Mouse (Mus musculus) v-Abl transformed pro-B cells (cell line): ENCODE results near the gene Naa40.

Experiments
- in situ Hi-C, 2 experiments: fragments of 400-800 bp; cut with MboI; formaldehyde crosslinking; loops; one replicate each; pipeline ENCODE4 v1.15.1; 2025; ENCODE audit not compliant: unreplicated experiment in 2 of 2

Gene Naa40

GRCm38 (mm10) chr19:7223488-7223887 lies 17.5 kb downstream of the Naa40 start:
- in situ Hi-C loops, result no loop called here

- in situ Hi-C loops, result no loop called here
Observed at GRCm38 (mm10) chr19:7222196-7222595, 18.8 kb downstream of the Naa40 start.

- in situ Hi-C loops, result no loop called here
Observed at GRCm38 (mm10) chr19:7218753-7219152, 22.2 kb downstream of the Naa40 start.

GRCm38 (mm10) chr19:7217926-7218267 lies 23.1 kb downstream of the Naa40 start:
- in situ Hi-C loops, result no loop called here

- in situ Hi-C loops, result no loop called here
Observed at GRCm38 (mm10) chr19:7217162-7217925, 23.6 kb downstream of the Naa40 start, which contains the start of gene Cox8a. Gene Cox8a (minus strand): TSS chr19:7217616.

GRCm38 (mm10) chr19:7214484-7214883 lies 26.5 kb downstream of the Naa40 start:
- in situ Hi-C loops, result no loop called here

GRCm38 (mm10) chr19:7213010-7213409 lies 28.0 kb downstream of the Naa40 start:
- in situ Hi-C loops, result no loop called here

- in situ Hi-C loops, result no loop called here
Observed at GRCm38 (mm10) chr19:7212216-7212615, 28.8 kb downstream of the Naa40 start.

- in situ Hi-C loops, result loop anchor here in 1 of 2 experiments (5.0 kb wide), 1 partner anchor 143 kb away; no protein-coding TSS in a partner anchor
Observed at GRCm38 (mm10) chr19:7209907-7210646, 30.9 kb downstream of the Naa40 start.

- in situ Hi-C loops, result loop anchor here in 1 of 2 experiments (5.0 kb wide), 1 partner anchor 139 kb away; no protein-coding TSS in a partner anchor
Observed at GRCm38 (mm10) chr19:7205753-7206736, 34.9 kb downstream of the Naa40 start, which contains the start of gene Otub1. Gene Otub1 (minus strand): TSS chr19:7206316.

- in situ Hi-C loops, result loop anchor here in 1 of 2 experiments (5.0 kb wide), 1 partner anchor 138 kb away; no protein-coding TSS in a partner anchor
Observed at GRCm38 (mm10) chr19:7205326-7205725, 35.7 kb downstream of the Naa40 start.

- in situ Hi-C loops, result loop anchor here (5.0 kb wide), 2 partner anchors 133 to 138 kb away; no protein-coding TSS in a partner anchor
Observed at GRCm38 (mm10) chr19:7204898-7205297, 36.1 kb downstream of the Naa40 start.

GRCm38 (mm10) chr19:7200427-7200826 lies 40.6 kb downstream of the Naa40 start:
- in situ Hi-C loops, result loop anchor here in 1 of 2 experiments (5.0 kb wide), 1 partner anchor 128 kb away; no protein-coding TSS in a partner anchor

- in situ Hi-C loops, result no loop called here
Observed at GRCm38 (mm10) chr19:7199089-7199488, 41.9 kb downstream of the Naa40 start.

GRCm38 (mm10) chr19:7197445-7197844 lies 43.5 kb downstream of the Naa40 start:
- in situ Hi-C loops, result no loop called here

- in situ Hi-C loops, result no loop called here
Observed at GRCm38 (mm10) chr19:7196741-7197270, 44.2 kb downstream of the Naa40 start.

GRCm38 (mm10) chr19:7195900-7196728 lies 44.9 kb downstream of the Naa40 start:
- in situ Hi-C loops, result no loop called here

- in situ Hi-C loops, result no loop called here
Observed at GRCm38 (mm10) chr19:7192561-7192967, 48.4 kb downstream of the Naa40 start.

- in situ Hi-C loops, result no loop called here
Observed at GRCm38 (mm10) chr19:7191639-7192038, 49.3 kb downstream of the Naa40 start.
